Mouse (Mus musculus) liver, adult (tissue): Measurements from ENCODE around the gene Ddx49.
A peak's percentile ranks its signal among the peaks of the same experiment; 100 is the strongest.

Source experiments
- GATA4 ChIP-seq: IDR thresholded peaks from 2 replicates; pipeline ENCODE4 v1.6.1; 2014; ENCODE audit warnings: mild to moderate bottlenecking, low read length; ENCODE audit not compliant: insufficient replicate concordance

The Ddx49 gene

GRCm38 (mm10) chr8:70284421-70284820 lies 17.9 kb downstream of the Ddx49 start:
- TF ChIP-seq GATA4: no peak

DNA sequence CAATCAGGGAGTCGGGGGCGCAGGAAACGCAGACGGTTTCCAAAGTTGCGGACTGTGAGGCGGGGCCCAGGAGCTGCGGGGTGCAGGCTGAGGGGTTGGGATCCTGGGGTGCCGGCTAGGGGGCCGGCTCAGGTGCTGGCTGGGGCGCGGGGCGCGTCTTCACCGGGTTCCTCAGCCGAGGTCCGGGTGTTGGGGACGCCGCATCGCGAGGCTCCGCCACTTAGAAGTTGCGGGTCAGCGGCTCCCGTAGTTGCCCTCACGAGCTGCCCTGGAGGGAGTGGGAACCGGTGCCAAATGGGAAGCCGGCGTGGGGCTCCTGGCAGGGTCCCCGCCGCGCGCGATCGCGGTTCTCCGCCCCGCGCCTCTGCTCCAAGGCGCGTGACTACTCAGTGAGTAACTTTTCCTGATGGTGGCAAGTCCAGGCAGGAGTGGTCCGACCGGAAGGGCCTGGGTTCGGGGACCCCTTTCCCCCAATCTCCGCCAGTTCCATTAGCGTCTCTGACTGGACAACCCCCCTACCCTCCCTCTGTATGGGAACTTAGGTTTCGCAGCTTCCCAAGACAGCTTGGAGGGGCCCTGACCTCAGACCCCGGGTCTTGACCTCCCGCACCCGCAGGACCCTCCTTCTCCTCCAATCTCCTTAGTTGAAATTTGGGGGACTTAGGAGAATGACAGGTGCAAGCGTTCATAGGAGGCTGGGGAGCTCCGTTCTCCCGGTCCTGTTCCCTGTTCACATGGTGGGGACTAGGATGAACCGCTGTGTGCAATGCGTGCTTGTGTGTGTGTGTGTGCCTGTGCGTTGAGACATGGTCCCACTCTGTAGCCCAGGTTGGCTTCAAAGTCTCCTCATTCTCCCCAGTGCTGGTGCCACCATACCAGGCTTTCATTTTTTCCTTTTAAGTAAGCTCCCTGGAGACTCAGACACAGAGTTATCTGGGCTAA lies 18.9 kb downstream of the Ddx49 start:
- TF ChIP-seq GATA4: no peak

DNA sequence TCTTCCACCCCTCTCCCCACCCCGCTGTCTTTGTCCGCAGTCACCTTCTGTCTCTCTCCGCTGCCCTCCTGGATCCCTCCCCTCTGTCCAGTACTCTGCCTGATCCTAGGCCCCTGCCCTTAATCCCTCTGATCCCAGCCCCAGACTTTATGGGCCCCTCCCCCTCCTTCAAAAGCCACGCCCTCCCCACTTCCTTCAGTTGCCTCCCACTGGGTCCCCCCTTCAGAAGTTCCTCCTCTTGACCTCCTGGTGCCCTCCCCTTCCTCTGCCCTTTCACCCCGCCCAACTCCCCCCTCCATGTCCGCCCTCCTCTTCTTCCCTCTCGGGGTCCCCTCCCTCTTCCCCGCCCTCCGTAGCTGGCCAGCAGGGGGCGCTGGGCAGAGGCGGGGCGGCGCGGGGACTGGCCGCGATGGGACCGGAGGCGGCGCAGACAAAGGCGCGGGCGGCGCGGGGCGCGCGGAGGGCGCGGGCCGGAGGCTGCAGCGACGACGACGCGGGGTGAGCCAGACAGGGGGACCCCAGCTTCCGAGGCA lies 19.6 kb downstream of the Ddx49 start, which contains the start of gene Homer3:
TSS of gene Homer3 (plus strand) at position 225 of the 533 bp plus-strand sequence.
- no peak; the same call in 1 of the 2 replicates for TF ChIP-seq GATA4

DNA sequence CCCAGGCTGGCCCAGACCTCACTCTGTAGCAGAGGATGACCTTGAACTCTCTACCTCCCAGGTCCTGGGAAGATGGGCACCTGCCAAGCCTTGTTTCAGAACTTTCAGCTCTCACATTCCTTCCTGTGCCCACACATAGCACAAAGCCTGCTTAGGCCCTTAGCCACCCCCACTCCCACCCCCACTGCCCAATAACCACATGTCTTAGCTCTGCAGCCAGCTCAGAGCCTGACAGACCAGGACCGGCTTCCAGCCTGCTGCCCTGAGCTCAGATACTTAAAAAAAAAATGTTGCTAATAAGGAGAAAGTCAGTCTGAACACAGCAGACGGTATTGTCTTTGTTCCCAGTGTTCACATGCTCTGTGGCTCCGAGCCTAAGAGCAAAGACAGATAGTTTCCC lies 21.3 kb downstream of the Ddx49 start:
- no peak for TF ChIP-seq GATA4

GRCm38 (mm10) chr8:70279266-70279665 lies 23.0 kb downstream of the Ddx49 start:
- TF ChIP-seq GATA4: no peak

DNA sequence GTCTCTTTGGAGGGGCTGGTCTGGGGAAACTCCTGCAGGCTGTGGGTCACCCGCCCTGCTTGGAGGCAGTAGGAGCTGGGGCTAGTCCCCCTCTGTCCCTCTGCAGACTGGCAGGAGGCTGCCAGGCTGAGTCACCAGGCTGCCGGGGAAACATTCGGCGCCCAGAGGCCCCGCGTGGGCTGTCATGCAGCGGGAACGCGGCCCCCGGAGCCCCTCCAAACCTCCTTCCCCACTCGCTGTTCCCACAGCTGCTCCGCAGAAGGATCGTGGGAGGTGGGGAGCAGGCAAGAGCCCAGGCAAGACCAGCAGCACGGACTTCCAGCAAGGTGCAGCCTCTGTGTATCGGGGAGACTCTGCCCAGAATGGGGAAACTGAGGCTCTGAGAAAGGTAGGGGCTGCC lies 24.1 kb downstream of the Ddx49 start:
- TF ChIP-seq GATA4: no peak

- peak; percentile 73; the same call in 1 of the 2 replicates for TF ChIP-seq GATA4
Measured at GRCm38 (mm10) chr8:70276476-70276875, 25.8 kb downstream of the Ddx49 start.

DNA sequence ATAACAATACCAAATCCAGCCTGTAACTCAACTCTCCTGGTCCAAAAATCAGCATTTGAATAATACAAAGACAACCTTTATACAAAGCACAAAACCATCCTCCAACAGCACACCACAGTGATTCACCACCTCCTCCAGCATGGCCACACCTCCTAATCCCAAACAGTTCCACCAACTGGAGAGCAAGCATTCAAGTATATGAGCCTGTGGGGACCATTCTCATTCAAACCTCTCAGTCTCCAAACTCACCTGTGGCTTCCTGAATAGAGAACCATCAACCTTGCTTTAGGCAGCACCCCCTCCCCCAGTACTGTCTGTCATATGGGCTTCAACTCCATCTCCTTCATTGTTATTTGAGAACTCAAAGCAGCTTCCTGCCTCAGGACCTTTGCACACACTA lies 27.9 kb downstream of the Ddx49 start:
- no peak for TF ChIP-seq GATA4

GRCm38 (mm10) chr8:70272949-70273348 lies 29.3 kb downstream of the Ddx49 start:
- TF ChIP-seq GATA4: no peak

DNA sequence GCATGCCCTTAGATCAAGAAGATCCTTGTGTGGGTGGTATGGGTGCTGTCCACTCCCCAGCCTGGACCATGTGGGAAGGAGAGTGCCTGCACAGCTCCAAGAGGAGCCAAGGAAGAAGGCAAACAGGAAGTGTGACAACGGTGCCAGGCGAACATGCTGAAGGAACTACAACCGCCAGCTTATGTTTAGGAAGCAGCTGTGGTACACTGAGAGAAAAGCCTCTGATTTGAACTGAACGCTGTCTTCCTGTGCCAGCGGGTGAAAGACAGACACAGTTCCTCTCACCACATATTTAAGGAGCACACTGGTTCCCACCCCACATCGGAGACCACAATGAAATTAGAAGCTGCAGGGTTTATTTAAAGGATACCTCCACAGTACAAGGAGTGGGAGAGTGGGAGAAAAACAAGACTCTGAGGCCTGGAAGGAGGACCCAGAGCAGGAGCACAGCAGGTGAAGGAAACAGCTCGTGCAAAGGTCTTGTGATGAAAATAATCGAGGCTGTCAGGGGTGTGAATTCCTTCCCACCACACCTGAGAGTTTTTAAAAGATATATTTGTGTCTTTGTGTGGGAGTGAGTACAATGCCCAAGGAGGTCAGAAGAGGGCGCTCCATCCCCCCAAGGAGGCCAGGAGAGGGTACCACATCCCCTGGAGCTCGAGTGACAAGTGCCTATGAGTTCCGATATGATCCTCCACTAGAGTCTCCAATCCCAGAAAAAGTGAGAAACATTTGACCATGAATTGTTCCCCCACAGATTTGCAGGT lies 33.3 kb downstream of the Ddx49 start:
- TF ChIP-seq GATA4: no peak

DNA sequence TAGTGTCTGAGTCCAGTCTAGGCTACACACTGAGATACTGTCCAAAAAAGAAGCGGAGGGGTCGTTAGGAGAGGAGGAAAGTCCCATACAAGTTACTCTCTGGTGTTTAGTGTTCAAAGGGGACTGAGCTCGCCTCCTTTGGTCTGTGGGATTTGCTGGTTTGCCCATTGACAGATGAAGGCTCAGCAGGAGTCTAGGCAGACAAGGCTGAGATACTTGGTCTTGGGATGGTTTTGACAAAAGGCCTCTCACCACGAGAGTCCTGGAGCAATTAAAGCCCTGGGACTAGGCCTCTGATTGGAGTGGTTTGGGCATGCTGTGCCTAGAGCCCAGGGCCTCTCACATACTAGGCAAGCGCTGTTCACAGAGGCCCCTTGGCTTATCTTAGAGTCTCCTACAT lies 34.0 kb downstream of the Ddx49 start:
- no peak for TF ChIP-seq GATA4

DNA sequence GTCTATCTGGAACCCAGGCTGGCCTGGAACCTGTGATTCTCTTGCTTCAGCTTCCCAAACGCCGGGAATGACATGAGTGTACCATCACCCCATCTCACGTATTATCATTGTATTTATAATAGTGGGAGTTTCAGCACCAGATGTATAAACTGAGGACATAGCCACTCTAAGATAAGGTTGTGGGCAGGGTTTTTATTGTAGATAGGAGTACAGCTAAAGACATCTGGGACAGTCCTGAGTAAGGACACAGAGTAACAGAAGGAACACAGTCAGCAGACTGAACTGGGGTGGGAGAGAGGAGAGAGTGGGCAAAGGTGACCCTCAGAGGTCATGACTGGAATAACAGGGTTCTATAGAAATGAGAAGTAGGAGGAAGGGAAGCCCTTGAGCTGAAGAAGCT lies 34.6 kb downstream of the Ddx49 start:
- no peak for TF ChIP-seq GATA4

DNA sequence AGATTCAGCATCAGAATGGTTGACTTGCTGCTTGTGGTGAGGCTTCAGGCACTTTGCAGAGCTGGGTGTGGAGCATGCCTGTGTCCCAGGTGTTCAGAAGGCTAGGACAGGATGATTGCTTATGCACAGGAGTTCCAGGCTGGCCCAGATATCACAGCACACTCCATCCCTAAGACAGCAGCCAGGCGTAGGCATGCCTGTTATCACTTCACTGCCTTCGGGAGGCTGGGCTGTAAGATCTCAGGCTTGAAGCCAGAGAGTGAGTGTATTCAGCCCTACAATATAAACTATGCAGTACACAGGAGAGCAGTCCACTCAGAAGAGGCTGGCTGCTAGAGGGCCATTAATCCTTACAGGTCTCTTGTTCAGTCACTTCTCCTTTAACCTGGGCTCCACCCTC lies 43.2 kb downstream of the Ddx49 start:
- TF ChIP-seq GATA4: no peak

DNA sequence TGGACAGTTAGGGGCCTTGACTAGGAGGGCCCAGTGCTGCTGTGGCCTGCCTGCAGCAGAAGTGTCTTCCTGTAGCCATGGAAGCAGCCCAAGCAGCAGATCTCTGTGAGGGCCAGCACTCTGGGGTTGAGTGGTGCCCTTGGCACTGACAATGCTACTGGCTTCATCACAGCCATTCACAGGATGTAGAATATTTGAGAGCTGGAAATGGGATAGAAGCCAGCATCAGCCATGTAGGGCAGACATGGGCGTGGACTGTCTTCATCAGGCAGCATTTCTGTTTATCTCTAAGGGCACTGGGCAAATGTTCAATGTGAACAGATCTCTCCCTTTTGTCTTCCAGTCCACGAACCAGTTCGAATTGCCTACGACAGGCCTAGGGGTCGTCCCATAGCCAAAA lies 43.7 kb downstream of the Ddx49 start:
- TF ChIP-seq GATA4: no peak

DNA sequence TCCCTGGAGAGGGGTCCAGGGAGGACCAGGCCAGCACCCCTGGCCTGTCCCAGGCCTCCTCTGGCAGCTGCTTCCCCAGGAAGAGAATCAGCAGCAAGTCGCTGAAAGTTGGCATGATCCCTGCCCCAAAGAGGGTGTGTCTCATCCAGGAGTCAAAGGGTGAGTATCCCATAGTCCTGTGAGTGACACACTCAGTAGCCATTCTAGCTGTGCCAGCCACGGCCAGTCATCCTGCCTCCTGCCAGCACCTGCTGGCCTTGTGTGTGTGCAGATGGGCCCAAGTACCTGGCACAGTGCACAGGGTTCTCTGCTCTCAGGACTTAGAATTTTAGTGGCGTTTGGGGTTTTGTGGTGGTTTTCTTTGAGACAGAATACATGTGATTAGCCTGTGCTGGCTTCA lies 44.8 kb downstream of the Ddx49 start:
- no peak for TF ChIP-seq GATA4

DNA sequence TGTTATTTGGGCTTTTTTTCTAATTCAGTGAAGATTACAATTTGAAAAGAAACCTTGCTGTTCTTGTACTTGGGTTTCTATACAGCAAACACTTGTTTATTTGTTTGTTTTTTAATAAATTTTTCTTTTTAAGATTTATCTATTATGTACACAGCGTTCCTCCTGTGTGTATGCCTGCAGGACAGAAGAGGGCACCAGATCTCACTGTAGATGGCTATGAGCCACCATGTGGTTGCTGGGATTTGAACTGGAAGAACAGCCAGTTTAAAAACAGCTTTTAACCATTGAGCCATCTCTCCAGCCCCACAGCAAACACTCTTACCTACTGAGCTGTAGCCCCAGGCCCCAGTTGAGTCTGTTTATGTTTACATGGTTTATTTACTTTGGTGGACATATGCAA lies 47.7 kb downstream of the Ddx49 start:
- no peak for TF ChIP-seq GATA4
